Mouse (Mus musculus) cerebellum, adult 8-10 months (tissue): ENCODE data around the gene Abcc6.

Experiments
- DNase-seq: peaks from one replicate; pipeline ENCODE4 v3.0.0; 2022

Abcc6 gene

GRCm38 (mm10) chr7:46030145-46030488 is at the start of gene Abcc6:
TSS of gene Abcc6 (minus strand) at chr7:46030302.
- no peak for DNase-seq

GRCm38 (mm10) chr7:46077675-46078074 is 47.6 kb upstream of the Abcc6 start:
- DNase-seq, result no peak

DNA sequence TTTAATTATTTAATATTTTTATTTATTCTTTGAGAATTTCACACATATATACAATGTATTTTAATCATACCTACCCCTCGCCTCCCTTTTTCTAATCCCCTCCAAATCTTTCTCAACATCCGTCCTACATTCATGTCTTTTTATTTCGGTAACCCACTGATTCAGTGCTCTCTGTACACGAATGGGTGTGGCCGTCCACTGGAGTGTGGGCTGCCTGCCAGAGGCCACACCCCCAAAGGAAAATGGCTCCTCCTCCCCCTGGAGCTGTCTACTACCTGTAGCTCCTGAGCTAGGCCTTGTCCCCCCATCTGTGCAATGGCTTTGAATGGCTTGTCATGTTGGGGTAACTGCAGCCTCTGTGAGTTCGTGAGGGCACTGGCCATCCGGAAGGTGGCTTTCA is 46.7 kb upstream of the Abcc6 start:
- DNase-seq, result no peak

DNA sequence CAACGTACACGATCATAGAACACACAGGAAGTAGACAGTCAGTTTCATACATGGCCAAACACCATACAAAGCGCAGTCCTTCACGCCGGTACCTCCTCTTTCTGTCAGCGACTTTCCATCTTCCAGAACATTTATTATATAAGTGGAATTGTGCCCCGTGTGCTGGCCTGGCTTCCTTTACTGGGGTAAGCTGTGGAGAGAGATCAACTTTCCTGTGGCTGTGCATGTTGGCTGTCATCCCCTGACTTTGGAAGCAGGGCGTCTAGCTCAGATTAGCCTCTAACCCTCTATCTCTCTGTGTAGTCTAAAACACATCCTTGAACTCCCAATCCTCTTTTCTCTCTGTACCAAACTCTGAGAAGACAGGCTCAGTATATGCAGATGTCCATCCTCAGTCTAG is 38.7 kb upstream of the Abcc6 start:
- DNase-seq, result no peak

DNA sequence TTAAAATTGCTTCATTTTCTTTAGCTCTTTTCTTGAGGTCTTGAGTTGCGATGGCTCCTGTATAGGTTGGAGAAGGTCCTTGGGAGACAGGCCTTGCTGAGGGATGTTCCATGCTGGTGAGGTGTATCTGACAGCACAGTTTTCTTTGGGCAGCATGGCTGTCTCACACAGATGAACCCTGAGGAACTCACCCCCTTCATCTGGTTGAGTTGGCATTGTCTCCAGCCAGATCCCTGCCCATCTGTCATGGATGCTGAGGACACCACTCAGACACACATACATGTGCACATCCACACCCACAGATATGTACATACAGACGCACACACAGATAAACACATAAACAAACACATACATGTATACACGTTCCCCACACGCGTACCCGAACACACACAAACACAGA is 33.2 kb upstream of the Abcc6 start:
- DNase-seq, result no peak

DNA sequence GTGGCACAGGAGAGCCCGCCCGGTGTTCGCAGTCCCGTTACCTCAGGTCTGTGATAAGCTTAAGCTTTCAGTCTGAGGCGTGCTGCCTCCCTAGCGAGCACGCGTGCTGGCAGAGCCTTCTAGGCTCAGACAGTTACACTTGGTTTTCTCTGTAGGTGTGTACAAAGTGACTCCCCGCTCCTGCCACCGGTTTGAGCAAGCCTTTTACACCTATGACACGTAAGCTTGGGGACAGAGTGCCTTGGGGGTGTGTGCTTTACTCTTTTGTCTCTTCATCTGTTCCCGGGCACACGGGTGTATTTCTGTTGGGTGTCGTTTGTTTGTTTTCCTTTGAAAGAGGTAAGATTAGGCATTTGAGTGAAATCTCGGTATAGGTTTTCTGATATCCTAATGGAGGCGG is 31.5 kb upstream of the Abcc6 start:
- no peak for DNase-seq

- no peak for DNase-seq
Measured at GRCm38 (mm10) chr7:46060688-46061087, 30.6 kb upstream of the Abcc6 start.

- DNase-seq, result no peak
Measured at GRCm38 (mm10) chr7:46058882-46059281, 28.8 kb upstream of the Abcc6 start.

- DNase-seq, result no peak
Measured at GRCm38 (mm10) chr7:46053566-46053965, 23.5 kb upstream of the Abcc6 start.

GRCm38 (mm10) chr7:46052161-46052821 is 22.2 kb upstream of the Abcc6 start:
- DNase-seq, result peak; percentile 17

GRCm38 (mm10) chr7:46049981-46050380 is 19.9 kb upstream of the Abcc6 start:
- DNase-seq, result no peak

GRCm38 (mm10) chr7:46047873-46048562 is 17.9 kb upstream of the Abcc6 start:
- no peak for DNase-seq

DNA sequence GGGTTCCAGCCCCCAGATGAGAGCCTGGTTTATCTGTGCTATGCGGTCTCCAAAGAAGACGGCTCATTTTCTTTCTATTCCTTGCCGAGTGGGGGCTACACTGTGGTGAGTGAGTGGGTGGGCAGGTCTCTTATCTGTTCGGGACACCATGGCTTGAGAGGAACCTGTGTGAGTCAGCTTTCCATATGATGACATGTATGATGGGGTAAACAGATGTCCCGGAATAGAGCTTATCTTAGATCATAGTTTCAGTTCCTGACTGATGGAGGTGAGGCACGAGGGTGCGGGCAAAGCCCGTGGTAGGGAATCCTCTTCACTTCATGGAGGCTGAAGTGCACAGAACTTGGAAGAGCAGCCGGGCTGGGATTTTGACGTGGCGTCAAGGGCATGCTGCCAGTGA is 15.8 kb upstream of the Abcc6 start:
- DNase-seq, result no peak

- DNase-seq, result no peak
Measured at GRCm38 (mm10) chr7:46044106-46044505, 14.0 kb upstream of the Abcc6 start.

DNA sequence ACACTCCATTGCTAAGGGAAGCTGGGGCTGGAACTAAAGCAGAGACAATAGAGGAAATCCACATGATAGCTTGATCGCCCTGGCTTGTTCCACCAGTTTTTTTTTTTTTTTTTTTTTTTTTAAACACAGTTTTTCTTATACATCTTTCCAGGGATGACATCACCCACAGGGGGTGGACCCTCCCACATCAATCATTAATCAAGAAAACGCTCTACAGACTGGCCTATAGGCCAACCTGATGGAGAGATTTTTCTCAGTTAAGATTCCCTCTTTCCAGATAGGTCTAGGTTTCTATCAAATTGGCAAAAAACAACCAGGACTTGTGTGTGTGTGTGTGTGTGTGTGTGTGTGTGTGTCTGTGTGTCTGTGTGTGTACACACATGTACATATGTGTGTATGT is 9.8 kb upstream of the Abcc6 start:
- no peak for DNase-seq

GRCm38 (mm10) chr7:46037433-46037832 is 7.3 kb upstream of the Abcc6 start:
- no peak for DNase-seq

DNA sequence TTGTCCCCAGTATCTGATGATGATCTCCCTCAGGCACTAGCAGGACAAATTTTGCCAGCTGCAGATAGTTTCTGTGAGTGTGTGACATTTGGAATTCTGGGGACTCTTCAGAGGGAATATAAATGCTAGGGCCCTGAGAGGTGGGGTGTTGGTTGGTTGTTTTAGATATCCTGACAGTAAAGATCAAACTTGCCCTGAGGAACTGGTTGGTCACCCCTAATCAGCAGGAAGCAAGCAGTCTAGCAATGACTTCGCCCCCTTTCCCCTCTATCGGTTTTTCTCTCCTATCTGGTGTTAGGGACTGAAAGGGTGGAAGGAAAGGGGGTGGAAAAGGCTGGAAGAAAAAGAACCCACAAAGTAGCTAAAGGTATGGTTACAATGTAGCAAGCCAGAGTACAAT is 5.4 kb upstream of the Abcc6 start:
- no peak for DNase-seq

DNA sequence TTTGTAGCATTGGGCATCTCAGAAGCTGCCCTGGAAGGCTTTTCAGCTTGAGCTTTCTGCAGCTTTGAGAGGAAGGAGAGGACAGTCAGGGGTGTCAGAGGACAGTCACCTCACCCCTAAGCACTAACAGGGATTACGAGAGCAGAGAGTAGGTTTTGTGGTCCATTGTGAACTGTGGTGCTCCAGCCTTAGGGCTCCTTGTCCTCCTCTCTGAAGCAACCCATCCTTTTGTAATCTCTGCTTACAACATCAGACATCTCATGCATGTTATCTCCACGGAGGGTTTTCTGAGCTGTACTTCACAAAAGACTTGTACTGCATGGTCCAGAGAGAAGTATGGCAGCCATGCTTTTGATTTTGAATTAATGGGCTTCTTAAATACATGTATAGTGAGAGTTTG is 4.9 kb upstream of the Abcc6 start:
- no peak for DNase-seq

DNA sequence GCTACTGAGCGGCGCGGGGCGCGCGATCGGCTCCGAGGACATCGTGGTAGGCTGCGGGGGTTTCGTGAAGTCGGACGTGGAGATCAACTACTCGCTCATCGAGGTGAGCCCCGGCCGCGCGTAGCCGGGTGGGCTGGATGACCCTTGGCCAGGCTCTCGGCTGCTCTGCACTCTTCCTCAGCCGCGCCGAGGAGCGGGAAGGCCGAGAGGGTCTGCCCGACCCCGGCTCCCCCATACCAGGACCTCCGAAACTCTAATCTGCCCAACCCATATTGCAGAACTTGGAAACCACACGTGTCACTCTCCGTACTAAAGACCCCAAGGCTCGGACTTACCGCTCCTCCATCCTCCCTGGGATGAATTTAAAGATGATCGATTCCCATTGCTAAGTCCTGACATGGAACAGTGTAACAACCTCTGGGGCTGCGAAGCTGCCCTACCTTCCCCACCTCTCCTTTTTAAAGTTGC is 3.8 kb upstream of the Abcc6 start:
- no peak for DNase-seq

DNA sequence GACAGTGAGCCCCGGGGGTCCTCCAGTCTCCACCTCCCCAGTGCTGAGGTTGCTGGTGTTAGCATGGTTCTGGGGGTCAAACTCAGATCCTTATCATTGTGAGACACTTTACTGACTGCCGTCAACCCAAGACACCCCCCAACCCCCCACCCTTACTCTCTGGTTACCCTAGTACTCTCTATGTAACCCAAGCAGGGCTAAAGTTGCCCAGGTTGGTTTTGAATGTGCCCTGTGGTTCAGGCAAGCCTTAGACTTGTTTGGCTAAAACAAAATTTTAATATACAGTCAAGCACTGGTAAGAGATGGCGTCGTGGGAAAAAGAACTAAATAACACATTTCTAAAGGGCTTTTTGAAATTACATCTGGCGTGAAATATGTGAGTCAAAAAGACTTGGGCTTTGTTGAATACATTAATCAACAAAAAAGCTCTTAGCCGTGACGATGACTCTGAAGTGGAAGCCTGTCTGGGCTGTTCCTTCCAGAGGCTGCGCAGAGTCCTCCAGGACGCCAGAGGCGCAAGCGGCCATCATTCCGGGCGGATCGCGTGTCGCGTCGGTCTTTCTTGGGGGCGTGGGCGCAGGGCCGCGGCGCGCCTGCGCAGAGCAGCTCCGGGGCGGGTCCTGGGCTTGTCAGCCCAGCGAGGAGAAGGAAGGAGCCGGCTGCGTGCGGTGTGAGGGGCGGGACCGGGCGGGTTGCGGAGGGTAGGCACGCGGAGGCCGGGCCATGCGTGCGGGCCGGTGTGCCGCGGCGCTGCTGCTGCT is 3.2 kb upstream of the Abcc6 start, which contains the start of gene Nomo1:
TSS of gene Nomo1 (plus strand) at position 590 of the 761 bp plus-strand sequence.
- peak; percentile 97 for DNase-seq

- no peak for DNase-seq
Measured at GRCm38 (mm10) chr7:46031075-46031474, 973 bp upstream of the Abcc6 start.

DNA sequence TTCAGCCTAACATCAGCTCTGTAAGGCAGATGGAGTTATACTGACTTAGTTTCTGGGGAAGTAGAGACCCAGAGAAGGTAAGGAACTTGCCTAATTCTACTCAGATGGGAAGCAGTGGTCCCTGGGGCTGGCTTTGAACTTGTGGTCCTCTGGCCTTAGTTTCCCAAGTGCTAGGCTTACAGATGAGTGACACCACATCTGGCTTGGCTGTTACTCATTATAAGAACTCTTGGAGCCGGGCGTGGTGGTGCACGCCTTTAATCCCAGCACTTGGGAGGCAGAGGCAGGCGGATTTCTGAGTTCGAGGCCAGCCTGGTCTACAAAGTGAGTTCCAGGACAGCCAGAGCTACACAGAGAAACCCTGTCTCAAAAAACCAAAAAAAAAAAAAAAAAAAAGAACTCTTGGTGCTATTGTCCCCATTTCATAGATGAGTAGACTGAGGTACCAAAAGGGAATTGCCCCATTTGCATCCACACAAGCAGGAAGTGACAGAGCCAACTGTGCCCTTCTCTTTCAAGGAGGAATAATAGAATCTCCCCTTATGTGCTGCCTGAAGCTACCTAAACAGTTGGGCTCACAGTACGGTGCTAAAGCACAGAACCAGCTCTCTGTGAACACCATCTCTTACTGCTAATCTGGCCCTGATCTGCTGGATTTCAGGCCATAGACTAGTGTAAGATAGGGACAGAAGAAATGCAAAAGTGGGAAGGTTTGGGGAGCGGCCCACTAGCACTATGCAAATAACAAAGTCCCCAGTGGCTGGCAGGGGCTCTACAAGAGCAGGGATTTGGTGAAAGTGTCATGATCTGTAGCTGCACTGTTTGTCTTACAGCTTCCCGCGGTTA is 580 bp downstream of the Abcc6 start:
- DNase-seq, result no peak

DNA sequence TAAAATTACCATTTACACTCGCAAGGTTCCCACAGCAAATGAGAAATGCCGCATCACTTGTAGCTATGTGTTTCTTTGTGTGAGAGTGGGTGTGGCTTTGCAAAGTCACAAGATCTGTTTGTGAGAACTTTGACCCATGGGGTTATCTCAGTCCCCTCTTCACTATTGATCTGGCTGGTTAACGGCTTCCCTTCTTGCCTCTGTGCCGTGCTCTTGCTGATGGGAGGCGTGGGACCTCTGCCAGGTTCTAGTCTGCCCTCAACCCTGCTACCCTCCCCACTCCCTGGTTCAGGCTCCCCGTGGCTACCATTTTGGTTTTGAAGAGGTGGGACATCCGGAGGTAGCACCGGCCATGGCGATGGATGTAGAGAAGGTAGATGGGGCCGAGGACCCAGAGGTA is 1.4 kb downstream of the Abcc6 start:
- no peak for DNase-seq
